In genomic region chr15:101148604-101149003, GRCm38 (mm10) we compare ENCODE assay signal across 23 mouse cellular contexts. TPM values are rescaled to one million over a fixed set of nuclear protein-coding genes. Genes with fewer than 3 reads are reported as not detected.
A peak's percentile ranks its signal among the peaks of the same experiment; 100 is the strongest.
DNase-seq lines count a peak whose midpoint lies in the region; ATAC-seq and TF ChIP-seq lines count a peak whose summit lies in the region.
"Had no signal": no experiment of that assay in that cellular context is flagged by ENCODE, and none has a peak within 500 bp of the region (broad histone marks: within the 10 kb centered on the region; RNA-seq: fewer than 3 reads in every experiment).

No protein-coding gene starts in this region.

- ATAC-seq in heart, embryonic 16.5 days (replicated peaks; ENCODE audit: extremely low read depth, insufficient read depth, low FRiP score): no peak
- ATAC-seq in lung, embryonic 15.5 days (ENCODE audit: borderline replicate concordance, extremely low read depth, low FRiP score, low TSS enrichment): no peak
- no peak for ATAC-seq in G1E (ENCODE audit: extremely low read depth, insufficient number of reproducible peaks, low FRiP score, poor library complexity, severe bottlenecking)
- ATAC-seq in stomach, embryonic 14.5 days (ENCODE audit: insufficient number of reproducible peaks, insufficient read depth, low FRiP score, low read depth): no peak
- ATAC-seq: liver, embryonic 12.5 days had no signal

- no peak overlapping the region for H3K9ac ChIP-seq in heart, embryonic 16.5 days (ENCODE audit: low read length)
- H3K9ac ChIP-seq in lung, embryonic 15.5 days: no peak overlapping the region
- H3K9ac ChIP-seq in stomach, embryonic 14.5 days (replicated peaks; ENCODE audit: low read depth, low read length): 0 out of 2 replicates have a peak overlapping the region, but pooled peaks have one; percentile 10
- H3K9ac ChIP-seq: embryonic facial prominence, embryonic 15.5 days; liver, embryonic 12.5 days; midbrain, embryonic 12.5 days; neural tube, embryonic 15.5 days had no signal

- TF ChIP-seq CTCF in G1E (IDR thresholded peaks at IDR 0.05; ENCODE audit: low read depth, low read length): peak; percentile 29; the same call in 1 of the 2 replicates

- H3K36me3 ChIP-seq in heart, embryonic 16.5 days (ENCODE audit: control insufficient read depth, insufficient read depth): no peaks in the 10 kb centered on the region
- no peaks in the 10 kb centered on the region for H3K36me3 ChIP-seq in lung, embryonic 15.5 days
- H3K36me3 ChIP-seq in G1E (replicated peaks): no peaks in the 10 kb centered on the region
- no peaks in the 10 kb centered on the region for H3K36me3 ChIP-seq in stomach, embryonic 14.5 days (ENCODE audit: control insufficient read depth, insufficient read depth, low read length)
- H3K36me3 ChIP-seq: embryonic facial prominence, embryonic 15.5 days; hindbrain, embryonic 10.5 days; limb, embryonic 10.5 days; liver, embryonic 12.5 days; midbrain, embryonic 12.5 days; neural tube, embryonic 15.5 days had no signal

- WGBS in heart, embryonic 16.5 days: 71% methylated on average over 6 of the region's 6 CpGs
- WGBS in lung, embryonic 15.5 days: 57% methylated on average over 6 of the region's 6 CpGs
- 59% methylated on average over 6 of the region's 6 CpGs for WGBS in stomach, embryonic 14.5 days

- H3K4me3 ChIP-seq in heart, embryonic 16.5 days (ENCODE audit: low read length): no peak overlapping the region
- H3K4me3 ChIP-seq in lung, embryonic 15.5 days: no peak overlapping the region
- H3K4me3 ChIP-seq in G1E (ENCODE audit: low read depth, low read length): no peak overlapping the region
- H3K4me3 ChIP-seq in stomach, embryonic 14.5 days (ENCODE audit: low read depth, low read length): no peak overlapping the region
- H3K4me3 ChIP-seq: embryonic facial prominence, embryonic 15.5 days; hindbrain, embryonic 10.5 days; left cerebral cortex, adult 2 months; limb, embryonic 10.5 days; liver, embryonic 12.5 days; midbrain, embryonic 12.5 days; neural tube, embryonic 15.5 days had no signal

- peaks cover 46% of the 10 kb centered on the region for H3K4me1 ChIP-seq in heart, embryonic 16.5 days (ENCODE audit: control insufficient read depth, insufficient read depth, low read length)
- H3K4me1 ChIP-seq in lung, embryonic 15.5 days: peaks cover 47% of the 10 kb centered on the region
- no peaks in the 10 kb centered on the region for H3K4me1 ChIP-seq in G1E (ENCODE audit: insufficient read depth, low read depth, low read length)
- H3K4me1 ChIP-seq in stomach, embryonic 14.5 days (ENCODE audit: control insufficient read depth, insufficient read depth, low read length): peaks cover 27% of the 10 kb centered on the region

- H3K4me2 ChIP-seq in heart, embryonic 16.5 days (ENCODE audit: low read depth, low read length): no peak overlapping the region
- H3K4me2 ChIP-seq in lung, embryonic 15.5 days: no peak overlapping the region
- H3K4me2 ChIP-seq in stomach, embryonic 14.5 days (replicated peaks; ENCODE audit: low read depth, low read length): no peak overlapping the region
- H3K4me2 ChIP-seq: embryonic facial prominence, embryonic 15.5 days; midbrain, embryonic 12.5 days; neural tube, embryonic 15.5 days had no signal

- peak overlapping the region; percentile 53 for H3K27ac ChIP-seq in heart, embryonic 16.5 days (ENCODE audit: low read length)
- peak overlapping the region; percentile 43; the same call in 1 of the 2 replicates for H3K27ac ChIP-seq in lung, embryonic 15.5 days
- no peak overlapping the region for H3K27ac ChIP-seq in stomach, embryonic 14.5 days (ENCODE audit: low read length)
- H3K27ac ChIP-seq: embryonic facial prominence, embryonic 15.5 days; hindbrain, embryonic 10.5 days; kidney, postnatal 0 days; left cerebral cortex, adult 2 months; limb, embryonic 10.5 days; liver, embryonic 12.5 days; macrophage; midbrain, embryonic 12.5 days; neural tube, embryonic 15.5 days had no signal

- DNase-seq in heart, postnatal 4 days: no peak
- DNase-seq in lung, postnatal 10 days: no peak
- no peak for DNase-seq in G1E (ENCODE audit: low spot score)
- no peak for DNase-seq in T-cell, adult 2 months (ENCODE audit: low spot score)
- no peak for DNase-seq in spleen, adult 18-20 months
- DNase-seq: adrenal gland, adult 8-10 months; cerebellum, postnatal 10 days; gastrocnemius, postnatal 14 days; right cerebral cortex, postnatal 4 days; thymus, adult 18-20 months had no signal

- no peaks in the 10 kb centered on the region for H3K27me3 ChIP-seq in heart, embryonic 16.5 days (ENCODE audit: control insufficient read depth, insufficient read depth, low read length)
- no peaks in the 10 kb centered on the region for H3K27me3 ChIP-seq in lung, embryonic 15.5 days
- no peaks in the 10 kb centered on the region for H3K27me3 ChIP-seq in G1E (ENCODE audit: insufficient read depth, low read length)
- H3K27me3 ChIP-seq in stomach, embryonic 14.5 days (ENCODE audit: control insufficient read depth, insufficient read depth, low read length): no peaks in the 10 kb centered on the region
- H3K27me3 ChIP-seq: embryonic facial prominence, embryonic 15.5 days had no signal

- H3K9me3 ChIP-seq in heart, embryonic 16.5 days (replicated peaks; ENCODE audit: control insufficient read depth, low read length): no peaks in the 10 kb centered on the region
- H3K9me3 ChIP-seq in lung, embryonic 15.5 days: no peaks in the 10 kb centered on the region
- H3K9me3 ChIP-seq in G1E (replicated peaks): peaks cover 68% of the 10 kb centered on the region
- H3K9me3 ChIP-seq in stomach, embryonic 14.5 days (ENCODE audit: control insufficient read depth, low read depth, low read length): no peaks in the 10 kb centered on the region
- H3K9me3 ChIP-seq: embryonic facial prominence, embryonic 15.5 days; hindbrain, embryonic 10.5 days; limb, embryonic 10.5 days; liver, embryonic 12.5 days; midbrain, embryonic 12.5 days; neural tube, embryonic 15.5 days had no signal

RNA-seq across cellular contexts. Expression of gene Acvrl1, which starts 20.3 kb away (rescaled TPM):
- polyA plus RNA-seq in heart, embryonic 16.5 days (2015; fragmentation: Nextera tagmentation; extraction: Ambion mirVana): 14.7 and 20.5 TPM in 2 replicates
- 10 to 100 TPM; 20.5 to 21.7 TPM for total RNA-seq in heart, postnatal 4 days (2021)
- 68.2 and 72.4 TPM in 2 replicates for polyA plus RNA-seq in lung, embryonic 15.5 days (2015; fragmentation: Nextera tagmentation; extraction: Ambion mirVana)
- not detected in 2 replicates for total RNA-seq in G1E (2014; fragmentation: Nextera tagmentation)
- 0.60 TPM in 1 of 2 replicates, not detected in the other for total RNA-seq in G1E (2017)
- 0.02 TPM in 1 of 2 replicates, not detected in the other for polyA plus RNA-seq in G1E (2012)
- polyA plus RNA-seq in stomach, embryonic 14.5 days (2014; fragmentation: Nextera tagmentation; extraction: Ambion mirVana): 15.6 and 16.9 TPM in 2 replicates

RNA-seq across cellular contexts. Expression of gene Acvr1b, which starts 25.3 kb away (rescaled TPM):
- polyA plus RNA-seq in heart, embryonic 16.5 days (2015; fragmentation: Nextera tagmentation; extraction: Ambion mirVana): 7.1 and 8.0 TPM in 2 replicates
- 10 to 100 TPM; 20.8 to 21.4 TPM for total RNA-seq in heart, postnatal 4 days (2021)
- 5.9 and 6.0 TPM in 2 replicates for polyA plus RNA-seq in lung, embryonic 15.5 days (2015; fragmentation: Nextera tagmentation; extraction: Ambion mirVana)
- not detected in 2 replicates for total RNA-seq in G1E (2014; fragmentation: Nextera tagmentation)
- under 0.01 and 0.12 TPM in 2 replicates for total RNA-seq in G1E (2017)
- polyA plus RNA-seq in G1E (2012): not detected in 2 replicates
- polyA plus RNA-seq in stomach, embryonic 14.5 days (2014; fragmentation: Nextera tagmentation; extraction: Ambion mirVana): 11.5 and 14.5 TPM in 2 replicates

RNA-seq across cellular contexts. Expression of gene Ankrd33, which starts 33.0 kb away (rescaled TPM):
- not detected in 2 replicates for polyA plus RNA-seq in heart, embryonic 16.5 days (2015; fragmentation: Nextera tagmentation; extraction: Ambion mirVana)
- total RNA-seq in heart, postnatal 4 days (2021): not detected
- not detected in 2 replicates for polyA plus RNA-seq in lung, embryonic 15.5 days (2015; fragmentation: Nextera tagmentation; extraction: Ambion mirVana)
- total RNA-seq in G1E (2014; fragmentation: Nextera tagmentation): not detected in 2 replicates
- not detected in 2 replicates for total RNA-seq in G1E (2017)
- polyA plus RNA-seq in G1E (2012): not detected in 2 replicates
- polyA plus RNA-seq in stomach, embryonic 14.5 days (2014; fragmentation: Nextera tagmentation; extraction: Ambion mirVana): not detected in 2 replicates
- total RNA-seq: gastrocnemius, postnatal 14 days; left cerebral cortex, adult 2 months had no signal
- polyA plus RNA-seq: embryonic facial prominence, embryonic 15.5 days; forebrain, embryonic 11.5 days; hindbrain, embryonic 10.5 days; kidney, postnatal 0 days; limb, embryonic 10.5 days; liver, embryonic 12.5 days; macrophage; midbrain, embryonic 12.5 days; neural tube, embryonic 15.5 days had no signal

Comparison
In these comparisons a context has a peak if more than half of its experiments do, and no peak if none do; other contexts are left out.
1. RNA of gene Acvrl1, which starts 20.3 kb away (polyA plus RNA-seq): 68.2 to 72.4 TPM in lung, embryonic 15.5 days, 15.6 to 16.9 TPM in stomach, embryonic 14.5 days and 14.7 to 20.5 TPM in heart, embryonic 16.5 days; 0.02 TPM in G1E; every median in the first group is over 10 times any median in the second.